Mouse (Mus musculus): ENCODE measurements at regions not wholly inside any gene's neighbourhood (a gene's known extent, or its start where the extent isn't known, plus 50 kb on each side); places are given as distances from the start of the nearest gene placed in this dataset.

GRCm38 (mm10) chr14:119966666-119967065, 75.6 kb downstream of the Oxgr1 start:
- DNase-seq (ENCODE audit: low spot score) = no peak

DNA sequence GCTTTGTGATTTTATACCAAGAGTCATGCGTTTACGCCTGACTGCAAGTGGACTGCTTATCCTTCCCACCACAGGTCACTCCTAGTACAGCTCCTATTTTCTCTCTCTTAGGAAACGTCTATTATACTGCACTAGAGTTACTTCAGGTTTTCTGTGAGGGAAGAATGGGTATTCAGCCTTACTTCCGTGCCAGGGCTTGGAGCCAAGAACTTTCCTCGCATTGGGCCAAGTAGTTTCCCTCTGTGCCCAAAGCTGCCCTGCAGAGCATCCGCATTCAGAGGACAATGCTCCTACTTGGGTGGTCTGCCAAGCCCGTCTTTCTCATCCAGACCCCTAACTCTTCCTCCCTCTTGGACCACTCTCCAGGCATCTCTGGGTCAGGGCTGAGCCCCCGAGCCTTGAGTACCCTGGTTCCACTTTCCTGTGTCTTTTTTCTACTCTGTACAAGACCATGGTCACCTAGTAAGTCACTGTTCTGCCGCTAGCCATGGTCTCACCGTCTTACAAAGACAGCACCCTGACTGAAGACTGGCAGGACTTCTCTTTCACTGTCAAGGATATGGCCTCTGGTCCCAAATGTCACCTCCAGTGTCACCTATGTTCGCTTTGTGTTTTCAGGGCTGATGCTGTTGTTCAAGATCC, 76.3 kb downstream of the Oxgr1 start:
- DNase-seq (ENCODE audit: low spot score) = peak; percentile 47

DNA sequence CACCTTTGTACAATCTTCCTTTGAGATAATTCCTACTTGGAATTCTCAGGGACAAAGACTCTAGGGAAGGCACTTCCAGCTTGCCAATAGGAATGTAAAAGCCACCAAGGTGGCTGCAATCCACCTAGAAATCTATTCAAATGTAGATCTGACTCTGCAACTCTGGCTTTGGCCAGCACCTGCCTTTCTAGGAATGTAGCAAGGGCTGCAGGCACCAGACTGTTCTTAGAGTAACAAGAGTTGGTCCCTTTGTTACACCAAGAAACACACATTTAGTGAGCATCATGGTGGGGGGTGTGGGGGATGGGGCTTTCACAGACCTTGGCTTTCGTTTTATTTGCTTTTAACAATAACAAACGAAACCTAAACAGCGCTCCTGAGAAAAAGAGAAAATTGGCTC, 78.5 kb downstream of the Oxgr1 start:
- DNase-seq (ENCODE audit: low spot score) = no peak

GRCm38 (mm10) chr14:119953861-119954260, 88.4 kb downstream of the Oxgr1 start:
- DNase-seq (ENCODE audit: low spot score) = no peak

DNA sequence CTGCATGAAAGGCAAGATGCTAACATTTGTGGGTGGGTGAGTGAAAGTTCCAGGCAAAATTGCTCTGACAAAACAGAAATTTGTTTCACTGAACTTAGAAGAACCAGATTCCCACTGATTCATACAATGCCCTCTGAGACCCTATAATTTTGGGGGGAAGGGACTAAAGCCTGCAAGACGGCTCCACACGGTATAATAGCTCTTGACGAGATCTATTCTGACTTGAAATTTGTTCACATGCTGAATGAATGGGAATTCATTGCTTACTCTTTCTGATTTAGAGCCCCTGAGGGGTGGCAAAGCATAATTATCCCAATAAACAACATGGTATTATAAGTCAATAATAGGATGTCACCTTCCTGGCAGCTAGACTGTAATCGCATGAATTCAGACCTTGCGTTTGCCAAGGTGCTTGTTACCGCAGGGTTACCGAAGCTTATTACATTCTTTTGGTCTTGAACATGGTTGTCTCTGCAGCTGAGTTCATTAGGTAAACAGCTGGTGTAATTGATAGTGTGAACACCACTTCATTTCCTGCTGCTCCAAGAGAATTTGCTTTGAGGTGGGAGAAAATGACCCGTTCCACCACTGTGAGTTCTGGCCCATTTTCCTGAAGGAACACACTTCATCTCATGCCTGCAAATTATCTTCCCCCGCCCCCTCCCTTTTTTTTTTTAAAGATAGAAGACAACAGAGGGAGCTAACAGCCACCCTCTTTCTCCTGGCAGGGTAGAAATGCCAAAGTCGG, 89.2 kb downstream of the Oxgr1 start:
- DNase-seq (ENCODE audit: low spot score) = no peak
